Comparison of ENCODE assay signal across 21 mouse cellular contexts in genomic region chr4:25257822-25258398, GRCm38 (mm10). TPM values are rescaled to one million over a fixed set of nuclear protein-coding genes. Genes with fewer than 3 reads are reported as not detected.
"Had no signal": no experiment of that assay in that cellular context is flagged by ENCODE, and none has a peak within 500 bp of the region (broad histone marks: within the 10 kb centered on the region; RNA-seq: fewer than 3 reads in every experiment).

No protein-coding gene starts in this region.

- H3K4me1 ChIP-seq: intestine, embryonic 15.5 days; limb, embryonic 10.5 days; limb, embryonic 13.5 days; midbrain, embryonic 10.5 days; neural tube, embryonic 12.5 days; neural tube, embryonic 15.5 days had no signal

- ATAC-seq: intestine, embryonic 15.5 days; lung, postnatal 0 days had no signal

- H3K9ac ChIP-seq: intestine, embryonic 15.5 days; limb, embryonic 13.5 days; lung, embryonic 14.5 days; neural tube, embryonic 12.5 days; neural tube, embryonic 15.5 days had no signal

- DNase-seq: kidney, adult 18-20 months; kidney, adult 9 months; kidney, postnatal 14 days; kidney, postnatal 4 days; lung, embryonic 14.5 days; midbrain, embryonic 14.5 days; right cerebral cortex, adult 18-20 months; right cerebral cortex, postnatal 14 days; right cerebral cortex, postnatal 4 days; thymus, postnatal 25 days had no signal

- H3K4me2 ChIP-seq: intestine, embryonic 15.5 days; limb, embryonic 13.5 days; lung, embryonic 14.5 days; neural tube, embryonic 12.5 days; neural tube, embryonic 15.5 days had no signal

- H3K27ac ChIP-seq: intestine, embryonic 15.5 days; limb, embryonic 10.5 days; limb, embryonic 13.5 days; macrophage; midbrain, embryonic 10.5 days; neural tube, embryonic 12.5 days; neural tube, embryonic 15.5 days had no signal

- H3K27me3 ChIP-seq: intestine, embryonic 15.5 days; limb, embryonic 13.5 days; neural tube, embryonic 12.5 days; neural tube, embryonic 15.5 days had no signal

- H3K9me3 ChIP-seq: intestine, embryonic 15.5 days; limb, embryonic 10.5 days; limb, embryonic 13.5 days; midbrain, embryonic 10.5 days; neural tube, embryonic 12.5 days; neural tube, embryonic 15.5 days had no signal

- H3K4me3 ChIP-seq: intestine, embryonic 15.5 days; limb, embryonic 10.5 days; limb, embryonic 13.5 days; midbrain, embryonic 10.5 days; neural tube, embryonic 12.5 days; neural tube, embryonic 15.5 days had no signal

RNA-seq across cellular contexts. Expression of gene Fhl5, which starts 15.2 kb away (rescaled TPM):
- total RNA-seq: liver, adult 2 months; megakaryocyte, adult 5-6 weeks had no signal
- polyA plus RNA-seq: kidney, embryonic 16.5 days; limb, embryonic 10.5 days; limb, embryonic 13.5 days; liver, adult 2 months; lung, embryonic 14.5 days; macrophage; midbrain, embryonic 10.5 days; neural tube, embryonic 12.5 days; neural tube, embryonic 15.5 days had no signal
